Mouse (Mus musculus) E14TG2a.4 (cell line): Measurements from ENCODE around the gene Ttc30a1.
"Not testable (repeated sequence)": the region's sequence is repeated elsewhere in the genome, so short reads cannot be mapped to it uniquely, and the experiment has no call there.

Source experiments
- CTCF ChIP-seq: conservative IDR thresholded peaks from 2 replicates; pipeline ENCODE4 v1.5.1; 2014; ENCODE audit warnings: low read length
- NANOG ChIP-seq: IDR thresholded peaks from 2 replicates; pipeline ENCODE4 v1.6.1; 2014; ENCODE audit warnings: borderline replicate concordance, low read length, mixed read lengths
- POU5F1 ChIP-seq: IDR thresholded peaks from 2 replicates; pipeline ENCODE4 v1.6.1; 2014; ENCODE audit warnings: low read length, borderline replicate concordance

DNA sequence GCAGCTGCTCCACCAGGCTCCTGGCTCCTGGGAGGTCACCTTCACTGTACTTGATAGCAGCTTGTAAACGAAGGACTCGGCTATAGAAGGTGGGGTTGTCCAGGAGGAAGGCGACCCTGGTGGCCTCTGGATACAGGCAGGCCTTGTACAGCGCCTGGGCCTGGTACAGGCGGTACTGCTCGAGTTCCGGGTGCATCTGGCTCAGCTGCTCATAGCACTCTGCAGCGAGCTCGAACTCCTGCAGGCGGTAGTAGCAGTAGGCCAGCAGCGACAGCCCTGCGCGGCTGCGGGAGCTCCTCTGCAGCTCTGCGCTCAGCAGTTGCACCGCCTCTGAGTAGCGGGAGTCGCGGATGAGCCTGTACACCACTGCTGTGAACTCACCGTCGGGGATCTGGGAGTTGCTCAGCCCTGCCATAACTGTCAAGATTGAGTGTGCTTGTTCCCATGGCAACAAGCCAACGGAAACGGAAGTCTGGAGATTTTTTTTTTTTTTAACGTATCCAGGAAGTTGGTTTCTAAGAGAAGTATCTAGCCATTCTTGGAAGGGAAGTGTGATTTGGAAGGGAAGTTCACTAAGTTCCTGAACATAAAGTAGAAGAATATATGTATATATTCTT lies 3.9 kb downstream of the Ttc30a1 start, which contains the start of gene Ttc30a2:
- not testable (repeated sequence) for TF ChIP-seq CTCF, NANOG, POU5F1
